Mouse (Mus musculus) kidney, adult 18-20 months (tissue): ENCODE results near the gene Fbxl7.
"Not testable (repeated sequence)": the region's sequence is repeated elsewhere in the genome, so short reads cannot be mapped to it uniquely, and the experiment has no call there.

ENCODE experiments used
- DNase-seq: peaks from one replicate; pipeline ENCODE4 v3.0.0; 2021

The Fbxl7 gene

DNA sequence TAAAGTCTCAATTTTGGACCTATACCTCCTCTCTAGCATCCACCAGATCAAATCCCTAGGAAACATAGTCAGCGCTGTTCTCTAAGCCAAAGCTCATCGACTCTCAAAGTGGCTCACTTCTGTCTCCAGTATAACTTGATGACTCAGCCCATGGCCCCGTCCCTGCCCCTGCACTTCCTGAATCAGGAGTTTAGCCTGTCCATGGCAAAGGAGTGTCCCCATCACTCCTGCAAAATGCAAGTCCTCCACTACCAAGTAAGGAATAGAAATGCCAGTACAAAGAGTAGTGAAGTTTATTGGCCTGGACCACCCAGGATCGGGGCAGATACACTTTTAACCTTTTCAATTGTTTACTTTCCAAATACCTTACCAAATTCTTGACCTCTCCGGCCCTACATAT is 91.3 kb downstream of the Fbxl7 start:
- no peak for DNase-seq

DNA sequence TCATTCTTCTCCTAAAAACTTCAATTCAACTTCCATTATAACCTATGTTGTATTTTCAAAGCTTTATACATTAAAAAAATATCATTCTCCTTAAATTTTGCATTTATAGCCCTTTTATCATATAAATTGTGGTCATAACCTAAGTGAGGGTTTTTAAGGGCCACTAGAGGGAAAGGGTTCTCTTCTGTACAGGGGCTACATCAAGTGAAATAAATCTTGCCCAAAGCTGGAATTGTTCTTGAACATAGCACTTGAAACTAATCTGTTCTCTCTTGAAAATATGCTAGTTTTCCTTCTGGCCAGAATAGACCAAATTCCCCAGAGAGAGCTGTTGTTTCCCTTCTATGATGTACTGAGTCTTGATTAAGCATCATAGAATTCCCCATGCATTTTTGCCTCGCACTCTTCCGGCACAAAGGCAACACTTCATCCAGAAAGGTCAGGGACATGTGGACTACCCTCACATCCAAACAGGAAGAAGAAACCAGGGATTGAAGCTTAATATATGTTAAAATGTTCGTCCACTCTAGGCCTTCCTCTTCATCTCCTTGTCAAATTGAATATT is 95.8 kb downstream of the Fbxl7 start:
- no peak for DNase-seq

- no peak for DNase-seq
These were observed 99.4 kb downstream of the Fbxl7 start for GRCm38 (mm10) chr15:26795937-26796336.

- no peak for DNase-seq
These were observed 99.9 kb downstream of the Fbxl7 start for GRCm38 (mm10) chr15:26795518-26795917.

GRCm38 (mm10) chr15:26787148-26787547 is 108.2 kb downstream of the Fbxl7 start:
- no peak for DNase-seq

GRCm38 (mm10) chr15:26780557-26780956 is 114.8 kb downstream of the Fbxl7 start:
- DNase-seq: no peak

DNA sequence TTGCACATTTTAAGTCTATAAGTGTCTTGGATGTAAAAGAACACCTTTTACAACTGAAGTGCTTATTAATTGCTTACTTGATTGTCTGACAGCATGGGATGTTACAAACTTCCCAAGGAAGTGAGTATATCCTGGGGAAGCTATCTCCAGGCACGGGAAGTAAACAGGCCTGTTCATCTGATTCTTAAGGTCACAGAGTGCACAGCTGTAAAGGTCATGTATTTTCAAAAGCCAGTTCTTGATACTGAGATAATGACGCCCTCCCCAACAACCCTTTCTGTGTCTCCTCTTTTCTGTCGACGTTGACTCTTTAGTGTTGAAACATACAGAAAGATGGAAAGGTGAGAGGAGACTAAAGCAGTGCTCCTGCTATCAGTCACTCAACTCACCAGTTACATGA is 116.3 kb downstream of the Fbxl7 start:
- DNase-seq: no peak

GRCm38 (mm10) chr15:26775720-26776119 is 119.7 kb downstream of the Fbxl7 start:
- no peak for DNase-seq

- DNase-seq: no peak
These were observed 120.5 kb downstream of the Fbxl7 start for GRCm38 (mm10) chr15:26774895-26775294.

- DNase-seq: peak; percentile 27
These were observed 133.7 kb downstream of the Fbxl7 start for GRCm38 (mm10) chr15:26761651-26762050.

DNA sequence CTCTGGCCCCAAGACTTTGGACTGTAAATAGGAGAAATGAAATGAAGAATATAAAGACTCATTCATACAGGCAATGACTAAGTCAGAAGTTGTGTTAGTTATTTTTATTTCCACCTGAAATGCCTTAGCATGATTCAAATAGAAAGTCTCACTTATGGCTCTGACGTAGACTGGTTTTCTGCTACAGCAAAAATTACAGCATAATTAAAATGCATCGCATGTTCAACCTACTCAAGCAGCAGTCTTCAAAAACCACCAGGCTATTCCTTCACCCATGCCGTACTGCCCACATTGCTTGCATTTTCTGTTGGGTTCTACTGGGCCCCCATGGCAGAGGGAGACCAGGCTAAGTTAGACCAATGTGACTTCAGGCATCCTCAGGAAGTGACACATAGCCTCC is 146.9 kb downstream of the Fbxl7 start:
- DNase-seq: no peak

- no peak for DNase-seq
These were observed 163.0 kb downstream of the Fbxl7 start for GRCm38 (mm10) chr15:26732366-26732765.

DNA sequence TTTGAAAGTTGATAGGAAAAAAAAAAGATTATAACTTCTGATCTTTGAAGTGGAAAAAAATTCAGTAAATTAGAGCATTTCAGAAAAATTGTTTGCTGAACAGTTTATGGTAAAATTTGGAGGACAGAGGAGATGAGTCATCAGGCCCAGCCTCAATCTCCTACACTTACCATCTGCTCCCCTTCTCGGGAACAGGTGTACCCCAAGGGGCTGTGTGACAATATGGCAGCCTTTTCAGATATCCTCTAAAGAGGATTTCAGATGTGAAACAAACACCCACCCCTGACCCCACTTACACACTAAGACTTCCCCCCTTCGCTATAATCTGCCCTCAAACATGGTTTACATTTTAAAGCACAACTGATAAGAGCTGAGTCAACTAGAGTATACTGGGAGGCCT is 164.6 kb downstream of the Fbxl7 start:
- DNase-seq: no peak

GRCm38 (mm10) chr15:26729341-26729740 is 166.0 kb downstream of the Fbxl7 start:
- DNase-seq: not testable (repeated sequence)

DNA sequence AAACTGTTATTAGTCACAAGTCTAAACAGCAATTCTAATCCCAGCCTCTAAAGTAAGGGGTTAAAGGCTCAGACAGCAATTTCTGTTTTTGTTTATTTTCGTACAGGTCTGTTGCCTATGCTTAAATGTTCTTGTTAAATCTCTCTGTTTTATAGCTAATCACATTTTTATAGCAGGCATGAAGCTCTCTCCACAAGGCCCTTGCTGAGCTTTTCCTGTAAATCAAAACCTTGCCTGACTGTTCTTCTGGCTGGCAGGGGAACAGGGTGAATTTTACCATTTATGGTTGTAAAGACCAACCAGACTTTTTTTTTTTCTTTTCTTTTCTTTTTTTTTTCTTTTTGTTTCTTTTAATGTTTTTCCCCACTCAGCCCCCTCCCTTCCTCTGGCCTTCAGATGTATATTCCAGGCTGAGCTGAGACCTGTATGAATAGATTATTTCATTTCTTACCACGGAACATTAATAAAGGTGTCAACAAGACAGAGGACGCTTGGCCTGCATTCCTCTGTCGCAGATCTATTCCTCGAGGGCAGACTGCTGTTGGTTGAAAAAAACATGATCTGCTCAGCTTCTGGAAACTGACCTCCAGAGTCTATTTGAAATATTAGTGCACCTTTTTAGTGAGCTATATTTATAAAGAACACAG is 176.9 kb downstream of the Fbxl7 start:
- no peak for DNase-seq

- DNase-seq: no peak
These were observed 177.4 kb downstream of the Fbxl7 start for GRCm38 (mm10) chr15:26717952-26718351.

GRCm38 (mm10) chr15:26716181-26716580 is 179.2 kb downstream of the Fbxl7 start:
- DNase-seq: no peak

DNA sequence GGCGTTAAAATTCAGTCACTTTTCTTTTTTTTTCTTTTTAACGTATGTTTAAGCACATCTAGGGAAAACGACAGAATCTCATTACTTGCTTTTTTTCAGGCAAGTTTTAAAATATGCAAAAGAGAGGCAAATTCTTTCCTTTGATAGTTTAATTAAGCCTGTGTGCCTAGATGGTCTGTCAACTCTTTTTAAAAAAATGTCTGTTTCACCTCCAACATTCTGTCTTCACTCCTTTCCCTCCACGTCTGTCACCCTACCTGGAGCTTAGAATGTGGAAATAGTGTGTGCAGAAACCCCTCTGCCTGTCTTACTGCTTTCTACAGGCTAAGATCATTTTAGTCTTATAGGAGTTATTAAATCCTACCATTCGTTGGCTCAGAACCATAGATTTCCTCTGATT is 179.7 kb downstream of the Fbxl7 start:
- no peak for DNase-seq

- no peak for DNase-seq
These were observed 183.1 kb downstream of the Fbxl7 start for GRCm38 (mm10) chr15:26712271-26712670.

- DNase-seq: no peak
These were observed 190.4 kb downstream of the Fbxl7 start for GRCm38 (mm10) chr15:26704966-26705365.

DNA sequence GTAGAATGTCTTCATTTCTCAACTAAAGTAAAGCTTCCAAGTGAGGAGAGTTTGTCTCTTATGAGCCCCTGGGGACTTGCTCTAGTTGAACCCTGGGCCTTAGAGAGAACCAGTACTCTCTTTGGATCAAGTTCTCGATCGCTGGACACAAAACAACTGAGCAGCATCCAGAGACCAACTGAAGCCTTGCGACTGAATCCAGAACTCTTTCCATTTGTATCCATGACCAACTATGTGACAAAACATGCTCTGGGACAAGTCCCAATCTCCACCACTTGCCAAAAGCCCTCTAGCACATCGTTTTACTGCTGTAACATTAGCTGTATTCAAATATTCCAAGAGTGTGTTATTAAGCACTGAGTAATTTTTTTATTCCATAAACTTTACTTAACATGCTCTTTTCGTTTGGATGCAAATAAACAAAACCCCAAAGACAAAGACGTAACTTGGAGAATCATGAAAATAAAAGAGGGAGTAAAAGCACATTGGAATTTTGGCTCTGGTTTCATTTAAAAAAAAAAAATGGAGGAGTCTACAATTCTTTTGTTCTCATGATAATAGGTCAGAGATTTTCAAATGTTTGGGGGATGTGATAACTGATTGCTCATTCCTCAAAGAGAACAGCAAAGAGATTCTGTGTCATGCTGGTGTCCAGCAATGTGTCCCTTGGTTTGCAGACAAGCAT is 192.1 kb downstream of the Fbxl7 start:
- no peak for DNase-seq

GRCm38 (mm10) chr15:26701949-26702675 is 193.3 kb downstream of the Fbxl7 start:
- DNase-seq: no peak

DNA sequence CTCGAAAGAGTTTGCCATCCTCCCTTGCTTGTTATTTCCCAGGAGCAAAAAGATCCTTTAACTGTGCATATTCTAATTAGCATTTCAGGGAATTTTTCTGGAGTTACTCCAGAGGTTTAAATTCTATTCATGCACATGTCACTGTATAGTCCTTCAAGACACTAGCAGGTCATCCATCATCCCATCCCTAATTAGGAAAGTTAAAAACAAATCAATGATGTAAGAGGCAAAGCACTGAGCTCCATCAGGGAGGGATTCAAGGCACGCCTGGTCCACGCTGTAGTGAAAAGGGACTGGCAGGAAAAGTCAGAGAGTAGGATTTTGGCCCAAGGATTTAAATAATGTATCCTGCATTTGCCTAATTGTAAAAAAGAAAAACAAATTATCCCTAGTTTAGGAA is 202.3 kb downstream of the Fbxl7 start:
- DNase-seq: no peak
